12 mouse cellular contexts compared by ENCODE assay signal in genomic region chr3:85145568-85145967, GRCm38 (mm10).
A peak's percentile ranks its signal among the peaks of the same experiment; 100 is the strongest.
DNase-seq lines count a peak whose midpoint lies in the region; ATAC-seq and TF ChIP-seq lines count a peak whose summit lies in the region.
"Had no signal": no experiment of that assay in that cellular context is flagged by ENCODE, and none has a peak within 500 bp of the region (broad histone marks: within the 10 kb centered on the region; RNA-seq: fewer than 3 reads in every experiment).

No protein-coding gene starts in this region.

- H3K4me3 ChIP-seq in olfactory bulb, adult 2 months (ENCODE audit: insufficient read depth, low read depth, low read length), result no peak overlapping the region

- H3K4me1 ChIP-seq in olfactory bulb, adult 2 months (ENCODE audit: control insufficient read depth, insufficient read depth, low read length), result peaks cover 5% of the 10 kb centered on the region; the same call in 1 of the 2 replicates

- no peak for ATAC-seq in erythroid progenitor cell, adult 5-6 weeks (replicated peaks; ENCODE audit: low FRiP score, poor library complexity, severe bottlenecking)
- ATAC-seq: intestine, postnatal 0 days had no signal

- TF ChIP-seq CTCF in olfactory bulb, adult 2 months (IDR thresholded peaks at IDR 0.05; ENCODE audit: insufficient read depth, low read depth, low read length), result no peak

- DNase-seq in adrenal gland, postnatal 25 days, result peak; percentile 9
- no peak for DNase-seq in adrenal gland, adult 2 months
- DNase-seq in lung, postnatal 10 days, result peak; percentile 28
- DNase-seq in lung, adult 18-20 months, result no peak
- peak; percentile 82 for DNase-seq in embryo, embryonic 10 days (ENCODE audit: low spot score)
- no peak for DNase-seq in left cerebral cortex, adult 8-10 months (ENCODE audit: low spot score in 2 of 2)
- DNase-seq: B cell, adult 2 months; gastrocnemius, postnatal 36 days had no signal

- peak overlapping the region; percentile 66 for H3K27ac ChIP-seq in olfactory bulb, adult 2 months (ENCODE audit: insufficient read depth, low read depth, low read length)
- H3K27ac ChIP-seq: liver, embryonic 14.5 days had no signal

- TF ChIP-seq POLR2A in olfactory bulb, adult 2 months (IDR thresholded peaks at IDR 0.05; ENCODE audit: insufficient read depth, low read depth, low read length), result no peak

- WGBS in olfactory bulb, adult 2 months, result 55% methylated on average over 7 of the region's 7 CpGs

Comparison
In these comparisons a context has a peak if more than half of its experiments do, and no peak if none do; other contexts are left out.
1. DNase-seq: peak in adrenal gland, postnatal 25 days (single experiment), lung, postnatal 10 days (single experiment) and embryo, embryonic 10 days (single experiment); none in adrenal gland, adult 2 months (single experiment), lung, adult 18-20 months (0 of 2) and left cerebral cortex, adult 8-10 months (0 of 2).